Mouse (Mus musculus) skeletal muscle tissue, adult 2 months (tissue): ENCODE measurements at regions not wholly inside any gene's neighbourhood (a gene's known extent, or its start where the extent isn't known, plus 50 kb on each side); places are given as distances from the start of the nearest gene placed in this dataset.
A peak's percentile ranks its signal among the peaks of the same experiment; 100 is the strongest.

Experiments used
- DNase-seq: peaks from one replicate; pipeline ENCODE4 v3.0.0-alpha.2; 2012; ENCODE audit warnings: low read depth, low spot score

GRCm38 (mm10) chr12:29187619-29188018 lies 340.6 kb upstream of the Myt1l start:
- no peak for DNase-seq

GRCm38 (mm10) chr12:29192391-29192790 lies 335.8 kb upstream of the Myt1l start:
- no peak for DNase-seq

GRCm38 (mm10) chr12:29211946-29212345 lies 316.2 kb upstream of the Myt1l start:
- no peak for DNase-seq

DNA sequence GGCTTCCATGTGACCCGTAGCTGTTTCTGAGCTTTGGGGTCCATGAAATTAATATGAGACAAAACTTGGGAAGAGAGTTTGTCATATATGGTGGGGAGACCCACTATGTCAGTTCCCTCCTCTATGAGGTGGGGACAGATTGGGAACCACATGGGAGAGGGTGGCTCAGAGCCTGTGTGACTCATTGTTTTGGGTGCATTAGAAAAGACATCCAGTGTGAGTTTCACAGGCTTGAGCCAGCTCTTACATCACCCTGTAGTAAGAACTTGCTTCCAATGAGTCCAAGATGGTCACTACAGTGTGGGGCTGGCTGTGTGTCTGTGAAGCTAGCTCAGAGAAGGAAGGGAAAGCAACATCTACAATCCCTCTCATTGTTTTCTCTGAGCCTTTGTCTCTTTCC lies 314.6 kb upstream of the Myt1l start:
- peak; percentile 26 for DNase-seq

DNA sequence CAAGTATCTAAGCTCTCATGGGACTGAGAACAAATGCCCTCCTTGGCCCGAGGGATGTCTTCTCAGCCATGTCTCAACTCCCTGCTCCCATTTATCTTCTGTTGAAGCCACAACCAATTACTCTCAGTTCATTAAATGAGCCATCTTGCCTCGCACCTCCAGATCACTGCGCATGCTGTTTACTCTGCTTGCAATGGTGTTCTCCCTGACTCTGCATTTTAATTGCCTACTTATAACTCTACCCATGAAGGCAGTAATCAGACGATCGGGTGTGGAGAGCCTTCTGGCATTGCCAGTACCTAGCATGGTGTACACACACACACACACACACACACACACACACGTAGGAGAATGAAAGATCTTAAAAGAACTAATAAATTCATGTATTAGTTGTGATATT lies 306.1 kb upstream of the Myt1l start:
- no peak for DNase-seq

DNA sequence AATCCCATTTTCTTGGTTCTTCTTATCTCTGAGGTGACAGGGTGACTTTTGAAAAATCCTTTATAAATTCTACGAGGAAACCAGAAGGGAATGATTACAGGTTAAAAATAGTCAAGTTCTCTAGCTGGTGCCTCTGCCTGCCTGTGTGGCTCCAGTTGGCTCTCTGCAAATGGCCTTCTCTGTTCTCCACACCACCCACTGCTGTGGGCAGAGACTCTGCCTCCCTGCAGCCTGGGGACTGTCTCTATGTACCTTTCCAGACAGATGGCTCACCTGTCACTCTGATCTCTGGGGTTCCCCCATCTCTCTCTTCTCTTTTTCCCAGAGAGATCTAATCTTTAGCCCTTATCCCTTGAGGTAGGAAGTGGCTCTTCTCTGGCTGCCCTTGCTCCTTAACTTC lies 302.2 kb upstream of the Myt1l start:
- no peak for DNase-seq

DNA sequence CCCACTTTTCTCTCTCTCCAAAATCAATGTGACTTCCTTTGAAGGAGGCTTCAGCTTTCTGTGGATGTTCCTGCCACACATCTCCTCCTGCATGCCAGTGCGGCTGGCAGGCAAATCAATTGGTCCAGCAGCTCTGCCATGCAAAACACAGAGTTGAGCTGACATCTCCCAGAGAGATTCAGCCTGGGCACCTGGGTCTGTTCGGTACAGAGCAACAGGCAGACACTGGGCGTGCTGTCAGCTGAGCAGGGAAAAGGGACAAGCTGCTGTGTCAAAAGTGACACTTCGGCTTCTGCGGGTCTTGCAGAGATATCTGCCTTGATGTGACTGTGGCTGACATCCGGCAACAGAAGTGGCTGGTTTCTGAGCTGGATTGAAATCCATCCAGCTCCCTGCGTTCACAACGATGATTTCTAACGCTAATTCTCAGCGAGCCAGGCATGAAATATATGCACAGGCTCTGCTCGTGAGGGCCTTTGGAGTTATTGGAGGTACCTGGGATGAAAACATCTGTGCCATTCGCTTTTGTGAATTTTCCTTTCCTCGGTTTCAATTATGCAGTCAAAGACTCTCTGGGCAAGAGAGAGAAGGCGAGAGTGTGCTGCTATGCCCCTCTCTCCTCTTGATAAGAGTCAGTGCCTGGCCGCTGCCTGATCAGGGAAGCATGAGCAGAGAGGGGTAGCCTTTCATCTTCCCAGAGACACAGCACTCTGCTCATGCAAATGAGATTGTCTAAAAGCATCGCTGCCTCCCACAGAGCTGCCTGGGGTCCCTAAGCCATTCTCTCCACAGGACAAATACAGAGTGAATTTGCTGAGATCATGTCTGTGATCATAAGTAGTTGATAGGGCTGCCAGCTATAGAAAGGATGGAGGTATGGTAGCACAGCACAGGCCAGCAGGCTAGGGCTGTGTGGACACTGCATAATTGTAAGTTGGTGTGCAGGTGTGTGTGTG lies 295.4 kb upstream of the Myt1l start:
- no peak for DNase-seq

DNA sequence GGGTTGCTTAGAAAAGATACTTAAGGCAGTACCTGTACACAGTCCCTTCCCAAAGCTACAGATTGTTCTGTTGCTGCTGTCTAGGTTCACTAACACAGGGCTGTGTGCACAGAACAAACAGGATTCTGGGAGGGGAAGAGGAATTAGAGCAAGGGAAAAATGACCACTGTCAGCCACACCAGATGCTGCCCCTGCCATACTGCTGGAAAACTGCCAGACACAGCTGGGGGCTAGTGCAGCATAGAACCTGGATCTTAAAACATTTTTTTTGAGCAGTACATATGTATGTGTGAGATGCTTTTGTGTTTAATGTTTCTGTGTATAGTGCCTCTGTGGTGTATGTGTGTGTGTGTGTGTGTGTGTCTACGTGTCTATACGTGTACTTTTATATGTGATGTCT lies 291.7 kb upstream of the Myt1l start:
- DNase-seq, result no peak

GRCm38 (mm10) chr12:29237516-29237915 lies 290.7 kb upstream of the Myt1l start:
- DNase-seq, result peak; percentile 4

DNA sequence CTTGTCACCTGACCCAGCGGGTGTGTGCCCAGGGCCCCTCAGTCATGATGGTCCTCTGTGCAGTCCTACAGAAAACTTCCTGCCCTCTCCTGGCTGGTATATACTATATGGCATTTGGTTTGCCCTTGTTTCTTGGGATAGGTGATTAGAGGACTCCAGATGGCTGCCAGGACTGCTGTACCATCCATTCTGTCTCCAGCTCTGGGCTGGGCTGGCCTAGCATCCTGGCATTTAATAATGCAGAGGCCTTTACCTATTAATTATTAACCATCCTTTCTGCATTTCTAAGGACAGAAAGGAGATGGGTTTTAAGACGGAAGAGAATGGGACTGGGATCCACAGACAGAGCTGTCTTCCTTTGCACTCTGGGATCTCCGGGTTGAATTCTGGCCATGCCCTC lies 288.7 kb upstream of the Myt1l start:
- DNase-seq, result no peak

DNA sequence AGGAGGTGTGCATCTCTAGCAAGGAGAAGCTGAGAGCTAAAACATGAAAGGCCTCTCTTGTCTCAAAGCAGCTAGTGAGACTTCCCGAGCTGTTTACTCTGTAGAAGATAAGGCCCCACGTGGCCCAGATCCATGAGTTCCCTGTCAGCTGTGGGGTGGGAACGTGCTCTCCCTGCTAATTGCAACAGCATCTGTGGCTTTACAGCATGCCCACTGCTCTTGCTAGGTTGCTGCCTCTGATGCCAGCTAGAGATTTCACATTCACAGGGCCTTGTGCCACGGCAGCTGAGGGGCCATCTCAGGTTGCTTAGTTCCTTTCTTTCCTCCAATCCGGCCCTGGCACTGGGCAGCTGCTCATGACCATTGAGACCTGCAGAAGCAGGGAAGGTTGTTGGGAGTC lies 288.2 kb upstream of the Myt1l start:
- DNase-seq, result no peak

- DNase-seq, result no peak
These were observed 285.1 kb upstream of the Myt1l start for GRCm38 (mm10) chr12:29243087-29243486.

GRCm38 (mm10) chr12:29246041-29246440 lies 282.1 kb upstream of the Myt1l start:
- DNase-seq, result no peak

GRCm38 (mm10) chr12:29247356-29247755 lies 280.8 kb upstream of the Myt1l start:
- no peak for DNase-seq

DNA sequence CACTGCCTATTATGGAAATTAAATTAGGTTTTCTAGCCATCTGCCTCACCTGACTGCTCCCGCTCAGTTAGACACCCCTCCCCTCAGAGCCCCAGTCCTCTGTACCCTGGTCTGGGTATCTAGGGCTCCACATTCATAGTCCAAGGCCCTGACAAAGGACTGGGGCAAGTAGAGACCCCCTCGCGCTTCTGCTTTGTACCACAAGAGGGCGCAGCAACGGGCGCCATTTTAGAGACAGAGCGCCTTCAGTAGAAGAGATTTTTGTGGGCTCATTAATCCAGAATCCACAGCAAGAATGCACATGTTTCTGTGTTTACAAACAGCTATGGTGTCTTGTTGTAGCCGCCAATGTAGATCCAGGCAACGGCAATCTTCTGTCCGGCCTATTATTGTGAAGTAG lies 279.7 kb upstream of the Myt1l start:
- DNase-seq, result no peak

GRCm38 (mm10) chr12:29256103-29256502 lies 272.1 kb upstream of the Myt1l start:
- no peak for DNase-seq

GRCm38 (mm10) chr12:29257011-29257734 lies 271.0 kb upstream of the Myt1l start:
- no peak for DNase-seq

DNA sequence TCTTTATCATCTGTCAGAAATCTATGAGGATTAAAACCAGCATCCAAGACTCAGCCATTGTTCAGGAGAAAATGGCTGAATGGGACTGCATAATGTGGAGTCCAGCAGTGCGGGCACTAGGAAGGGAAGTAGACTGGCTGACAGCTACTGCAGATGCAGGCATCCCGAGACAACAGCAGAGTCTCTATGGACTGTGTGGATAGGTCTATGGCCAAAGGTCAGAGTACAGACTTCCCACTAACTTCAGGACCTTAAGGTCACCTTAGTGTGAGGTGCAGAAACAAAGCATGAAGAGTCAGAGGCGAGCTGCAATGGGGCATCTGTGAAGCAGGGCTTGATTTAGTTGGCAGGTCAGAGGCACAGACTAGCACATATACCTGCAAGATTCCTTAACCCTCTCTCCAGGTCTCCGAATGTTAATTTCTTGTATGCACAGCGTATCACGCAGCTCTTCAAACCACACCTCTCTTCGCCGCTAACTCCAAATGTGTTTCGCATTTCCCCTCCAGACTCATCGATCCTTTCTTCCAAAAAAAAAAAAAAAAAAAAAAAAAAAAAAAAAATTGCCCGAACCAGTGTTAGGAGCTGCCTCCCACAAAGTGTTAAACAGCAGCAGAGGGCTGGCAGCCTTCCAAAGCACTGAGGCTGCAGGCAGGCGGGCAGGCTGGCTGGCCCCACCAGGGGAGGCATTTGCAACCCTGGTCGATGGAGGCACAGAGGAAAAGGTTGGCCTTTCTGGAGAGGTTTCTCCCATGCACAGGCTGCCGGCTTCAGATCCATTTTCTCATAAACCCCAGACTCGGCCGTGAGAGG lies 270.2 kb upstream of the Myt1l start:
- no peak for DNase-seq

DNA sequence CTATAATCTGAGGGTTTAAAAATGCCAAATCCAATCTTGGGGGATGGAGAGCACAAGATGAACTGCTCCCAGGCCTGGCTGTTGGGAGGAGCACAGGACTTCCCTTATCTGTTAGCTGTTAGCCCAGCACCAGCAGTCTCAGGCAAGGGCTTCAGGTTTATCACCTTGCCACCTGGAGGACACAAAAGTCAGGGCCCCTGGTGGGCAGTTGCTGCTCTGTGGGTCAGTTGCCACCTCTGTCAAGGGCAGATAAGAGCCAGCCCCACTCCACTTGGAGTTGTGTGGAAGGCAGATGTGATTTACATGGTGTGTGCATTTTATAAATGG lies 269.7 kb upstream of the Myt1l start:
- DNase-seq, result no peak

DNA sequence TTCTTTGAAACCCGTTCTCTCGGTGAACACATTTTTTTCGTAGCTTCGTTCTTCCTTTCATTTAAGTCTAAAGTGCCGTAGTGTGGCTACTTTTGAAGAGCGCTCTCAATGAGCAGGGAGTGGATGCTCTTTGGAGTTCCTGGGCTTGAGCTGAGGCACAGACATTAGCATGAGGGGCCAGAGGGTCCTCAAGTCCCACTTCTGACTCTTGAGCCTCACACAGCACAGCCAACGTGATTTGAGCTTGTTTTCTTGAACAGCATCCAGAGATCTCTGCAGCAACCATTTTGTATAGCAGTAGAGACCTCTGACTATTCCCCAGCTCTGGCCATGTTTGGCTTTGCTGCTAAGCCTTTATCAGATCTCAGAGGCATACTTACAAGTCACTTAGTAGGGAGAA lies 269.2 kb upstream of the Myt1l start:
- no peak for DNase-seq

DNA sequence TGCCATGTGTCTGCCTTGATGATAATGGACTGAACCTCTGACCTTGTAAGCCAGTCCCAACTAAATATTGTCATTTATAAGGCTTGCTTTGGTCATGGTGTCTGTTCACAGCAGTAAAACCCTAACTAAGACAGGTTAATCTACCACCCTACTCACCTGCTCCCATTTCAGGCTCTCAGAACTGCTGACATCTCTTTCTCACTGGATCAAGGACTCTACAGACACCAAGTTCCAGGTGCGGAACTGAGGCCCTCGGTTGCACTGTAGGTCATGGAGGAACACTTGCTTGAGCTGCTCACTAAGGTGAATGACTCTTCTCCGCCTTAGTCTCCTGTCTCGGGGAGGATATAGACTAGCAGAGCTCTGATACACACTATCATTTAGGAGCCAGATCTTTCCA lies 254.0 kb upstream of the Myt1l start:
- no peak for DNase-seq

- DNase-seq, result peak; percentile 7
These were observed 252.5 kb upstream of the Myt1l start for GRCm38 (mm10) chr12:29275676-29276075.
